Mouse (Mus musculus) embryonic facial prominence, embryonic 14.5 days (tissue): ENCODE measurements at regions not wholly inside any gene's neighbourhood (a gene's known extent, or its start where the extent isn't known, plus 50 kb on each side); places are given as distances from the start of the nearest gene placed in this dataset.

ENCODE experiments used
- ATAC-seq: fragments of 200-750 bp; cut with Nextera tagmentation; 2 replicates; pipeline ENCODE4 v1.8.0; 2017; ENCODE audit warnings: low read depth, moderate number of reproducible peaks, moderate TSS enrichment
- DNase-seq: peaks from one replicate; pipeline ENCODE4 v3.0.0-alpha.2; 2015; ENCODE audit warnings: low spot score
- H3K27ac ChIP-seq: fragments of 300-500 bp; sonication (generic); replicated peaks from 2 replicates; pipeline ENCODE4 v1.5.1; 2014; ENCODE audit warnings: low read depth, mild to moderate bottlenecking, low read length, moderate library complexity
- H3K27me3 ChIP-seq: fragments of 300-500 bp; sonication (generic); replicated peaks from 2 replicates; pipeline ENCODE4 v1.6.1; 2014; ENCODE audit warnings: low read length; ENCODE audit not compliant: control insufficient read depth, insufficient read depth
- H3K36me3 ChIP-seq: fragments of 300-500 bp; sonication (generic); 2 replicates; pipeline ENCODE4 v1.6.1; 2014; ENCODE audit warnings: low read length, mixed read lengths; ENCODE audit not compliant: control insufficient read depth, insufficient read depth
- H3K4me1 ChIP-seq: fragments of 300-500 bp; sonication (generic); 2 replicates; pipeline ENCODE4 v1.6.1; 2014; ENCODE audit warnings: antibody characterized with exemption, low read length; ENCODE audit not compliant: control insufficient read depth, insufficient read depth
- H3K4me2 ChIP-seq: fragments of 300-500 bp; sonication (generic); 2 replicates; pipeline ENCODE4 v1.6.1; 2014; ENCODE audit warnings: low read depth, mild to moderate bottlenecking, low read length, moderate library complexity, mixed read lengths
- H3K4me3 ChIP-seq: fragments of 300-500 bp; sonication (generic); 2 replicates; pipeline ENCODE4 v1.5.1; 2014; ENCODE audit warnings: low read depth, mild to moderate bottlenecking, low read length
- H3K9ac ChIP-seq: fragments of 300-500 bp; sonication (generic); 2 replicates; pipeline ENCODE4 v1.6.1; 2014; ENCODE audit warnings: low read depth, mild to moderate bottlenecking, low read length, moderate library complexity, mixed read lengths
- H3K9me3 ChIP-seq: fragments of 300-500 bp; sonication (generic); 2 replicates; pipeline ENCODE4 v1.6.1; 2016; ENCODE audit warnings: low read length; ENCODE audit not compliant: control insufficient read depth
- WGBS: fragments of 180-500 bp; shearing (Covaris S2); extraction: QIAGEN DNeasy Blood & Tissue Kit; methylation state at CpG from one replicate; pipeline ENCODE4 v1.1.7; 2014; 5-methylcytosine and 5-hydroxymethylcytosine counted together

DNA sequence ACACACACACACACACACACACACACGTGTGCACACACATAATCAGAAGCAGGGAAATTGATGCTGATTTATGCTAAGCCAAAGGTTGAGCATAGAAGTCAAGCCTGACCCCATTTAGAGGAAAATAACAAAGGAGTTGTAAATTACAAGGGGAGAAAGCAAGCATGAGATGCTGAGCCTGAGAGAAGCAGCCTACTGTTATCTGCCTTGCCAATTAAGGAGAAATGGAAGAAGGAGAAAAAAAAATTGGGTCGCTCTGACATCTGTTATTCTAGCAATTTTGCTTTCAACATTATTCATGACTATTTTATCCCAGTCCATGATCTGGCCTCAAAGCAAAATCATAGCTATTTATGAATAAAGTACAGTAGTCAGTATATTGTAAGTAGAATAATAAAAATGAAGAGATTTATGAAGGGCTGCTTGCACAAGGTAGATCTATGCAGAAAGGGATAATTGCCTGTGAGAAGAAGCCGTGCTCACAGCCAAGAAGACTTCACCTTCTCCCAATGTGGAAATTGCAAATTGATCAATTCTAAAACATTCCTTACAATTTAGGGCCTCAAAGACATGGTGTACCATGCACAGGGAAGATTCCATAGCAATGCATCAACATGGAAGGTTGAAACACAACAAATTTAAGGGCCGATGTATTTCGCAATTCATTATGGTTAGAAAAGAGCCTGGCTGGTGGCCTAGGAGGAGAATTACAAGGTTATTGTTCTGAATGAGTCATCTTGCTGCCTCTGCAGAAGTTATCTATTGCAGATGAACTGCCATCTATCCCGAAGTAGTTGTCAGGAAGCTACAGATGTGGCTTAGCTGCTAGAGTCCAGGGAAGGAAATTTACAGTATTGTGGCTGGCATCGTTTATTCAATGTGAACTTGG lies 585.7 kb downstream of the Zfp619 start:
- WGBS = 84% methylated on average over 7 of the region's 7 CpGs
- Histone ChIP-seq H3K4me3 (no peak overlapping the region), H3K9ac (no peak overlapping the region), H3K27ac (no peak overlapping the region), H3K36me3 (no peaks in the 10 kb centered on the region), H3K4me1 (no peaks in the 10 kb centered on the region), H3K27me3 (no peaks in the 10 kb centered on the region), H3K9me3 (no peaks in the 10 kb centered on the region), H3K4me2 (no peak overlapping the region)
- DNase-seq (no peak), ATAC-seq (no peak)

DNA sequence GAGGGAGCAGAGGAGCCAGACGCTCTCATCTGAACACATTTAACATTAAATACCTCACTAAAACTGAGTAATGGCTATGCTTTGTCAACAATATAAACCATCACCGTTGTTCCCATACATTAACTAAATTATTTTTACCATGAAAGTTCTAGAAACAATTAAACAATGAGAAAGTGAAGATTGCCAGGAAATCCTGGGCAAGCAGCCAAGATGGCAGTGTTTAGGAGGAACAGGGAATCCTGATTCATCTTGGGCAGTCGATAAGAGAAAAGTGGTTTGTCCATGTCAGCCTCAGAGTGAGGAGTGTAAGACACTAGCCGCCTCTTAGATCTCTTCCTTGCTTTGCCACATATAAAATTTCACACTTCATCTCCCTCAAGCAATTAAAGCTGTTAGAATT lies 625.3 kb downstream of the Zfp619 start:
- ATAC-seq (no peak), DNase-seq (peak; percentile 1)
- H3K27me3 ChIP-seq = no peaks in the 10 kb centered on the region
- H3K4me2 ChIP-seq = no peak overlapping the region
- no peak overlapping the region for H3K9ac ChIP-seq
- WGBS = 74% methylated on average over 4 of the region's 4 CpGs
- no peaks in the 10 kb centered on the region for H3K9me3 ChIP-seq
- H3K36me3 ChIP-seq = no peaks in the 10 kb centered on the region
- no peak overlapping the region for H3K4me3 ChIP-seq
- no peak overlapping the region for H3K27ac ChIP-seq
- H3K4me1 ChIP-seq = no peaks in the 10 kb centered on the region

DNA sequence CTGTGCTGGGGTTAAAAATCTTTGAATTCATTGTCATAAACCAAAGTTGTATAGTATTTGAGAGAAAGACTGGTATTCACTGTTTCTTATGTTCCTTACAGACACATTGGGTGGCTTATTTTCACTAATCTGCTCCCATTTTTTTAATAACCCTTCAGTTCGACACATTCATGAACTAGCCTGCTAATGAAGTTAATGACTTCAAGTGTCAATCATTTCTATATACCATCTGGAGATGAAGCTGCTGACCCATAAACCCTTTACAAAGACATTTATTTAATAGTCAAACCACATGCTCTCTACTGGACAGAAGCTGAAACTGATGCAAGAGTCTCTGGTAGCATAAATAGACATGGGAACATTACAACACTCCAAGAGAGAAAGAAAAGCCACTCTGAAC lies 626.9 kb downstream of the Zfp619 start:
- no peak for ATAC-seq

DNA sequence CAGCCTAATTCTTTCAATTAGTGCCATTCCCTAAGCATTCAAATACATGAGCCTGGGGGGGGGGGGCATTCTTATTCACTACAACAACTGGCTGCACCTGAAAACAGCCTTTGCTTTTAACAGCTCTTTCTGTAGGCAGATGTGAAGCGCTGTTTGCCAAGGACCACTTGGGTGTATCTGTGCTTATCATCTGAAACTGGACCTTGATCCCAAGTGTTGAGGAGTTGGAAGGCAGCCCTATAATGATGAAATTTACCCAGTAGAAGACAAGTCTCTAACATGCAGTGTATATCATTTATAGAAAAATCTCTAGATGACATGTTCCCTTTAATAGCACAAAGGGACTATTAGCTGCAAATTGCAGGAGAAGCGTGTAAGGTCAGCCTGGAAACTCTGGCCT lies 660.0 kb downstream of the Zfp619 start:
- Histone ChIP-seq H3K9ac (no peak overlapping the region), H3K4me1 (no peaks in the 10 kb centered on the region)

More for the DNA sequence above, 626.9 kb downstream of the Zfp619 start:
- DNase-seq = peak; percentile 1
- H3K27ac ChIP-seq = no peak overlapping the region
- H3K36me3 ChIP-seq = no peaks in the 10 kb centered on the region
- H3K9me3 ChIP-seq = no peaks in the 10 kb centered on the region
- H3K9ac ChIP-seq = no peak overlapping the region
- WGBS = 68% methylated on average over 1 of the region's 1 CpGs
- H3K27me3 ChIP-seq = no peaks in the 10 kb centered on the region
- H3K4me3 ChIP-seq = no peak overlapping the region
- no peaks in the 10 kb centered on the region for H3K4me1 ChIP-seq
- H3K4me2 ChIP-seq = no peak overlapping the region

DNA sequence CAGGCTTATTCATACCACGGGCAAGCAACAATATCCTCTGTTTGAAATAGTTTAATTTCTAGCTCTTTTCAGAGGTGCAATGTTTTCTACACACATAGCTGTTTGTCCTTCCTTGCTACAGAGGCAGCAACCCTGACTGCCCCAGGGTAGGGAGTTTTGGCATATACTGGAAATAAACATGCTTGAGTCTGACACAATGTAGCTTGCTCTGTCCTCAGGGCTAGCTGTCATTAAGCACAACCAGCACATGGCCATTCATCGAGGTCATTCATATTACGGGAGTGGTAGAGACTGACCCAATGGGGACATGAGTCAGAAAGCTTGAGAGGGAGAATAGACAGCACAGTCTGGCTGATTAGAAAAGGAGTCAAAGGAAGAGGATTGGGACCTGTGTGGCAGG lies 677.8 kb downstream of the Zfp619 start:
- 66% methylated on average over 3 of the region's 3 CpGs for WGBS
- H3K9me3 ChIP-seq = no peaks in the 10 kb centered on the region
- no peak for ATAC-seq

More for the DNA sequence above, 660.0 kb downstream of the Zfp619 start:
- Histone ChIP-seq H3K4me2 (no peak overlapping the region), H3K4me3 (no peak overlapping the region), H3K27ac (no peak overlapping the region), H3K27me3 (no peaks in the 10 kb centered on the region), H3K36me3 (no peaks in the 10 kb centered on the region), H3K9me3 (no peaks in the 10 kb centered on the region)
- ATAC-seq = no peak
- DNase-seq = no peak
- 86% methylated on average over 2 of the region's 2 CpGs for WGBS

DNA sequence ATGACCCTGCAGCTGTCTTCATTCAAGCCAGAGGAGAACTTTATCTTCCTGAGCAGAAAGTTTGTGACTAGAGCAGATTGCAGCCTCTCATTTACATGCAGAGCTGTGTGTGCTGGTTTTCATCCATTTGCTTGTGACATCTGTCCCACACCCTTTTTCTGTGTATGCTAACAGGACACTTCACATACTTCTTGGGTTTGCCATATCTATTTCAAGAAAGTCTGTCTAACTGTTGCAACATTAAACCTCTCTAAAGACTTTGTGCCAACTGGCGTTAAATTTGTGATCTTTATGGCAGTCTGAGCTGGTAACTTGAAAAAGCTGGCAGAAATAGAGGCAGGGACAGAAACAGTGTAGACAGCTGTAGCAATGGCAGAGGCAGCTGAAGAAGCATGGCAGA lies 685.0 kb downstream of the Zfp619 start:
- 71% methylated on average over 1 of the region's 1 CpGs for WGBS
- H3K36me3 ChIP-seq = no peaks in the 10 kb centered on the region
- no peaks in the 10 kb centered on the region for H3K4me1 ChIP-seq
- peak; percentile 4 for DNase-seq
- H3K27ac ChIP-seq = no peak overlapping the region
- no peaks in the 10 kb centered on the region for H3K9me3 ChIP-seq
- no peak overlapping the region for H3K4me2 ChIP-seq
- ATAC-seq = no peak; the same call in 1 of the 2 replicates
- no peak overlapping the region for H3K9ac ChIP-seq
- H3K4me3 ChIP-seq = no peak overlapping the region
- H3K27me3 ChIP-seq = no peaks in the 10 kb centered on the region

More for the DNA sequence above, 677.8 kb downstream of the Zfp619 start:
- no peaks in the 10 kb centered on the region for H3K36me3 ChIP-seq
- no peak overlapping the region for H3K4me2 ChIP-seq
- H3K27me3 ChIP-seq = no peaks in the 10 kb centered on the region
- no peak overlapping the region for H3K9ac ChIP-seq
- no peaks in the 10 kb centered on the region for H3K4me1 ChIP-seq
- no peak for DNase-seq
- no peak overlapping the region for H3K4me3 ChIP-seq
- no peak overlapping the region for H3K27ac ChIP-seq

DNA sequence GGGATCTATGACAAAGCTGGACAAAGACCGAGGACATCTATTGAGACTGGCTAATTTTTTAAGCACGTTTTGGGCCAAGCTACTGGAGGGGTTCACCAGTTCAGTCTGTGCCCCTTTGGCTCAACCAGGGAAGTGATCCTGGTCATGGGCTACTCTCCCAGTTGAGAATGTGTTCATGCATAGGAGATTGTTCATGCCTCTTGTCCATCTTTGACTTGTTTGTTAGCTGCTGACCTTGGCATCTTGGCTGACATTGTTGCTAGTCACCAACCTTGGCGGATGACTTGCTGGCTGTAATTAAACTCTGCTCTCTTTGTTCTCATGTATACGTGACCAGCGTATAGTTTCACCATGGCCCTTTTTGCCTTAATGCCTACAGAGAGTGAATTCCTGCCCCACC lies 686.2 kb upstream of the Vstm2b start:
- Histone ChIP-seq H3K27me3 (no peaks in the 10 kb centered on the region), H3K9me3 (no peaks in the 10 kb centered on the region), H3K9ac (no peak overlapping the region), H3K4me1 (no peaks in the 10 kb centered on the region), H3K4me2 (no peak overlapping the region), H3K4me3 (no peak overlapping the region), H3K36me3 (no peaks in the 10 kb centered on the region), H3K27ac (no peak overlapping the region)
- 84% methylated on average over 5 of the region's 5 CpGs for WGBS
- DNase-seq = no peak
- ATAC-seq = no peak

DNA sequence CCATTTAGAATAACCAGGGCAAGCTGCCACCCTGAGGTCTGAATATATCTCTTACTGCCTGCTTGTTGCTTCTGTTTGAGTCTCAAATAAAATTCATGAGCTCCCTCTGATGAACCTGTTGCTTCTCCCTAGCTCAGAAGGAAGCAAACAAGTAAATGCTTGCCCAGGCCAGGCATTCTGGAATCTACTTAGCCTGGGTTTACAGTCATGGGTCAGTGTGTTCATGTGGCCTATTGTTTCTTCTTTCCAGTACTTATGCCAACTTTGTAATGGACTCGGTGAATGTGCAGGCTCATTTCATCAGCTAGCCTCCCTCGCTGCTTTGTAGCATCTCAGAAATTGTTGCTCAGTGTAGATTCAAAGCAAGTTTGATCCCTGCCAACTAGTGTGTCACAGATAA lies 685.6 kb upstream of the Vstm2b start:
- no peak overlapping the region for H3K4me2 ChIP-seq
- no peak overlapping the region for H3K9ac ChIP-seq
- H3K4me1 ChIP-seq = no peaks in the 10 kb centered on the region
- no peaks in the 10 kb centered on the region for H3K27me3 ChIP-seq
- no peaks in the 10 kb centered on the region for H3K36me3 ChIP-seq
- 86% methylated on average over 2 of the region's 2 CpGs for WGBS
- no peaks in the 10 kb centered on the region for H3K9me3 ChIP-seq
- H3K4me3 ChIP-seq = no peak overlapping the region
- DNase-seq = no peak
- H3K27ac ChIP-seq = no peak overlapping the region
- no peak for ATAC-seq

DNA sequence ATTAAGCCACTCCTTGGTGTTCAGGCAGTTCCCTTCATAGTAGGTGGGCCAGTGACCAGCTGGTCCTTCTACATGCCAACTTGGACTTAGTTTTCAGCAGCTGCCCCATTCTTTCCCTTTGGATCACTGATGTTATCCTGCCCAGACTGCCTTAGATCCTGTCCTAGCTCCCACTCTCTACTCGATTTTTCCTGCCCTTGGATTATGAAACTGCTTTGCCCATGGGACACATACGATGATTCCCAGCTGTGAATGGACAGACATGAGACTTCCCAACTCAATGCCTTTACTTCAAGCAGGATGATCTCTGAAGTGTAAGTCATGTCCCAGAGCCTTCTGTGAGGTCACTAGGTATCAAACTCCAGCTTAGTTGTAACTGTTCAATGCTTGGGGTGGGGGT lies 684.5 kb upstream of the Vstm2b start:
- no peak for ATAC-seq

More for the DNA sequence above, 684.5 kb upstream of the Vstm2b start:
- Histone ChIP-seq H3K36me3 (no peaks in the 10 kb centered on the region), H3K9me3 (no peaks in the 10 kb centered on the region), H3K4me2 (no peak overlapping the region), H3K27me3 (no peaks in the 10 kb centered on the region), H3K9ac (no peak overlapping the region), H3K4me3 (no peak overlapping the region), H3K27ac (no peak overlapping the region), H3K4me1 (no peaks in the 10 kb centered on the region)
- 63% methylated on average over 2 of the region's 2 CpGs for WGBS
- peak; percentile 4 for DNase-seq
